Comparison of ENCODE assay signal across 10 mouse cellular contexts in genomic region chr8:128386963-128387621, GRCm38 (mm10). TPM values are rescaled to one million over a fixed set of nuclear protein-coding genes. Genes with fewer than 3 reads are reported as not detected.
DNase-seq lines count a peak whose midpoint lies in the region; ATAC-seq and TF ChIP-seq lines count a peak whose summit lies in the region.
"Had no signal": no experiment of that assay in that cellular context is flagged by ENCODE, and none has a peak within 500 bp of the region (broad histone marks: within the 10 kb centered on the region; RNA-seq: fewer than 3 reads in every experiment).

No protein-coding gene starts in this region.

- H3K4me2 ChIP-seq in hindbrain, embryonic 12.5 days (replicated peaks): no peak overlapping the region
- H3K4me2 ChIP-seq in heart, embryonic 14.5 days (ENCODE audit: low read length): no peak overlapping the region
- no peak overlapping the region for H3K4me2 ChIP-seq in forebrain, postnatal 0 days (ENCODE audit: low read depth)
- H3K4me2 ChIP-seq: neural tube, embryonic 12.5 days; stomach, embryonic 15.5 days had no signal

- no peak for ATAC-seq in hindbrain, embryonic 12.5 days (ENCODE audit: low FRiP score)
- peak; percentile 40; the same call in 1 of the 2 replicates for ATAC-seq in heart, embryonic 14.5 days (ENCODE audit: insufficient number of reproducible peaks, insufficient read depth, low FRiP score, low read depth)
- no peak for ATAC-seq in frontal cortex, adult (ENCODE audit: low TSS enrichment)
- no peak for ATAC-seq in forebrain, postnatal 0 days

- TF ChIP-seq CTCF in forebrain, postnatal 0 days (IDR thresholded peaks at IDR 0.05; ENCODE audit: low read depth): no peak

- no peak for DNase-seq in hindbrain, embryonic 10.5 days (ENCODE audit: low spot score)
- DNase-seq in kidney, postnatal 25 days: peak; percentile 53 to 78
- peak; percentile 54 for DNase-seq in lung, postnatal 14 days
- no peak for DNase-seq in yolk sac, embryonic 10.5 days (ENCODE audit: low spot score)
- DNase-seq in forebrain, postnatal 0 days: no peak

- WGBS in hindbrain, embryonic 10.5 days: 75% methylated on average over 2 of the region's 2 CpGs
- 73% methylated on average over 2 of the region's 2 CpGs for WGBS in hindbrain, embryonic 12.5 days
- 42% methylated on average over 2 of the region's 2 CpGs for WGBS in heart, embryonic 14.5 days
- 77% methylated on average over 2 of the region's 2 CpGs for WGBS in forebrain, postnatal 0 days

- H3K4me1 ChIP-seq in hindbrain, embryonic 10.5 days (replicated peaks): peaks cover 58% of the 10 kb centered on the region
- H3K4me1 ChIP-seq in hindbrain, embryonic 12.5 days: peaks cover 8% of the 10 kb centered on the region
- peaks cover 29 to 77% of the 10 kb centered on the region in 2 experiments for H3K4me1 ChIP-seq in heart, embryonic 14.5 days (ENCODE audit: control insufficient read depth in 2 of 2, insufficient read depth in 2 of 2, low read length in 2 of 2)
- 0 out of 2 replicates have a peak, but pooled peaks cover 4% of the 10 kb centered on the region for H3K4me1 ChIP-seq in forebrain, postnatal 0 days (ENCODE audit: insufficient read depth)

- H3K36me3 ChIP-seq in hindbrain, embryonic 10.5 days: no peaks in the 10 kb centered on the region
- H3K36me3 ChIP-seq in hindbrain, embryonic 12.5 days: no peaks in the 10 kb centered on the region
- H3K36me3 ChIP-seq in heart, embryonic 14.5 days (ENCODE audit: control insufficient read depth, insufficient read depth, low read length): peaks cover 8% of the 10 kb centered on the region; the same call in 1 of the 2 replicates
- no peaks in the 10 kb centered on the region for H3K36me3 ChIP-seq in forebrain, postnatal 0 days (ENCODE audit: insufficient read depth)
- H3K36me3 ChIP-seq: neural tube, embryonic 12.5 days; stomach, embryonic 15.5 days had no signal

- no peak overlapping the region for H3K4me3 ChIP-seq in hindbrain, embryonic 10.5 days
- no peak overlapping the region for H3K4me3 ChIP-seq in hindbrain, embryonic 12.5 days
- H3K4me3 ChIP-seq in heart, embryonic 14.5 days (ENCODE audit: control insufficient read depth in 1 of 2, insufficient read depth in 1 of 2, low read depth in 1 of 2, low read length in 2 of 2): no peak overlapping the region
- no peak overlapping the region for H3K4me3 ChIP-seq in forebrain, postnatal 0 days (ENCODE audit: low read depth, low read length)
- H3K4me3 ChIP-seq: neural tube, embryonic 12.5 days; stomach, embryonic 15.5 days had no signal

- peak overlapping the region; percentile 42; the same call in 1 of the 2 replicates for H3K27ac ChIP-seq in hindbrain, embryonic 10.5 days
- H3K27ac ChIP-seq in hindbrain, embryonic 12.5 days: no peak overlapping the region
- H3K27ac ChIP-seq in heart, embryonic 14.5 days (replicated peaks in 1 of 2; ENCODE audit: control insufficient read depth in 1 of 2, insufficient read depth in 1 of 2, low read depth in 2 of 2, low read length in 2 of 2): peak overlapping the region; percentile 49 to 68
- no peak overlapping the region for H3K27ac ChIP-seq in forebrain, postnatal 0 days (ENCODE audit: low read depth, low read length)
- H3K27ac ChIP-seq: neural tube, embryonic 12.5 days; stomach, embryonic 15.5 days had no signal

- no peaks in the 10 kb centered on the region for H3K27me3 ChIP-seq in hindbrain, embryonic 10.5 days (ENCODE audit: insufficient read depth, poor library complexity, severe bottlenecking)
- H3K27me3 ChIP-seq in hindbrain, embryonic 12.5 days: no peaks in the 10 kb centered on the region
- H3K27me3 ChIP-seq in heart, embryonic 14.5 days (ENCODE audit: control insufficient read depth, insufficient read depth, low read length): no peaks in the 10 kb centered on the region
- H3K27me3 ChIP-seq in forebrain, postnatal 0 days (ENCODE audit: insufficient read depth, low read length): no peaks in the 10 kb centered on the region
- H3K27me3 ChIP-seq: neural tube, embryonic 12.5 days; stomach, embryonic 15.5 days had no signal

- H3K9ac ChIP-seq in hindbrain, embryonic 12.5 days: no peak overlapping the region
- no peak overlapping the region for H3K9ac ChIP-seq in heart, embryonic 14.5 days (ENCODE audit: low read length)
- no peak overlapping the region for H3K9ac ChIP-seq in forebrain, postnatal 0 days
- H3K9ac ChIP-seq: neural tube, embryonic 12.5 days; stomach, embryonic 15.5 days had no signal

- H3K9me3 ChIP-seq in hindbrain, embryonic 10.5 days: no peaks in the 10 kb centered on the region
- H3K9me3 ChIP-seq in hindbrain, embryonic 12.5 days (replicated peaks): no peaks in the 10 kb centered on the region
- no peaks in the 10 kb centered on the region for H3K9me3 ChIP-seq in heart, embryonic 14.5 days (ENCODE audit: control insufficient read depth, low read length)
- H3K9me3 ChIP-seq in forebrain, postnatal 0 days (ENCODE audit: low read length): no peaks in the 10 kb centered on the region
- H3K9me3 ChIP-seq: neural tube, embryonic 12.5 days; stomach, embryonic 15.5 days had no signal

RNA-seq across cellular contexts. Expression of gene Nrp1, which starts 28.7 kb away (rescaled TPM):
- polyA plus RNA-seq in hindbrain, embryonic 10.5 days (2016; fragmentation: Nextera tagmentation; extraction: Ambion mirVana): 34.8 and 39.2 TPM in 2 replicates
- 48.5 and 59.5 TPM in 2 replicates for polyA plus RNA-seq in hindbrain, embryonic 12.5 days (2016; fragmentation: Nextera tagmentation; extraction: Ambion mirVana)
- 126 and 127 TPM in 2 replicates for polyA plus RNA-seq in heart, embryonic 14.5 days (2014; fragmentation: Nextera tagmentation; extraction: Ambion mirVana)
- 79.9 and 93.3 TPM in 2 replicates for total RNA-seq in forebrain, postnatal 0 days (2014; rRNA removed)
- polyA plus RNA-seq in forebrain, postnatal 0 days (2015; fragmentation: Nextera tagmentation; extraction: Ambion mirVana): 49.0 and 87.1 TPM in 2 replicates

Comparison
In these comparisons a context has a peak if more than half of its experiments do, and no peak if none do; other contexts are left out.
1. H3K27ac ChIP-seq: peak in hindbrain, embryonic 10.5 days (single experiment) and heart, embryonic 14.5 days (2 of 2); none in hindbrain, embryonic 12.5 days (single experiment) and forebrain, postnatal 0 days (single experiment).
2. DNase-seq: peak in kidney, postnatal 25 days (2 of 2) and lung, postnatal 14 days (single experiment); none in hindbrain, embryonic 10.5 days (single experiment), yolk sac, embryonic 10.5 days (single experiment) and forebrain, postnatal 0 days (single experiment).